Mouse (Mus musculus) telencephalon, adult 2 months (tissue): ENCODE results near the gene Ngb.

Experiments used
- DNase-seq: peaks from one replicate; pipeline ENCODE4 v3.0.0-alpha.2; 2011; ENCODE audit warnings: low read depth, low spot score

The Ngb gene

GRCm38 (mm10) chr12:87091916-87092315 is 10.4 kb downstream of the Ngb start:
- no peak for DNase-seq

DNA sequence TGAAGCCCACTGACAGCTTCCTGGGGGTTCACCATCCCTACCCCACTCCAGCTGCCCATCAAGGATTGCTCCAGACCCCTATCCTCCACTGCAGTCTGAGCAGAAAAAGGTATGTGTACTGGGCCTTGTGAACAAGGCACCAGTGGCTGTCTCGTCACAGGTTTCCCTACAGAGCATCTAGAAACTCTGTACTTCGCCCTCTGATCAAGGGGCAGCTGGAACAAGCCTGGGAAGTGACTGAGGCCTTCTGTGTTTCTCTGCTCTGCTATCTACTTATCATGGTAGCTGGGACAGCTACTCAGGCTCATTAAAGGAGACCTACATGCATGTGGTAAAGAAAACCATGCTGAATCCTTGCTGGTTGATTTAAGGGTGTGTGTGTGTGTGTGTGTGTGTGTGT is 12.6 kb downstream of the Ngb start:
- no peak for DNase-seq

DNA sequence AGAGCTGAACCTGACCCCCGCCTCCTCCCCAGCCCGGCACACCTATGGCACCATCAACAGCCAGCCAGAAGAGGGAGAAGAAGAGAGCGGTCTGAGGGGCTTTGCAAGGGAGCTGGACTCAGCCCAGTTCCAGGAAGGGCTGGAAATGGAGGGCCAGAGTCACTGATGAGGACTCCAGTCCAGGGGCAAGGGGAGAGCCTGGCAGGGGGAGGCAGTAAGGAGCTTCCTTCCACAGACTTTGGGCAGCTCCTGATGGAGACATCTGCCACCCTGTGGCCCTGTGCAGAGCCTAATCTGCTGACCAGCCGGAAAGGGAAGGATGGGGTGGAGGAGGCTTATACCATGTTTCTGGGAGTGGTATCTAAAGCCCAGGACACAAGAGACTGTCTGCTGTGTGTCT is 13.1 kb downstream of the Ngb start:
- DNase-seq = no peak

DNA sequence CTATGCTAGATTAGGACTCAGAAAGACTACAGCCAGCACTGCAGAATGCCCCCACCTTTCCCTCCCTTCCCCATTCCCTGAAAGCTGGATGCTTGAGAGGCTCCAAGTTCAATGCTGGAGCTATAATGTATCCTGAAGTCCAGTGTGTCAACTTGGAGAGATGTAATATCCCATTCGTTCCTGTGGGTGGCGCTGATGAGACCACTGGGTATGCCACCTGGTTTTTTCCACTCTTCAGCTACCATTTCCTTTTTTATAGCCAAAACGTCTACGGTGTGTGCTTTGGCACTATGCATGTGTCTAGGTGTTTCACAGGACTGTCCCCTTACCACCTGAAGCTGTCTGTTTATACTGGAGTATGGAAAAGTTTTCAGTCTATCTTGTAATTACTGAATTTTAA is 14.0 kb downstream of the Ngb start:
- no peak for DNase-seq

GRCm38 (mm10) chr12:87087236-87087635 is 15.1 kb downstream of the Ngb start:
- DNase-seq = no peak

GRCm38 (mm10) chr12:87082797-87083196 is 19.5 kb downstream of the Ngb start:
- no peak for DNase-seq

DNA sequence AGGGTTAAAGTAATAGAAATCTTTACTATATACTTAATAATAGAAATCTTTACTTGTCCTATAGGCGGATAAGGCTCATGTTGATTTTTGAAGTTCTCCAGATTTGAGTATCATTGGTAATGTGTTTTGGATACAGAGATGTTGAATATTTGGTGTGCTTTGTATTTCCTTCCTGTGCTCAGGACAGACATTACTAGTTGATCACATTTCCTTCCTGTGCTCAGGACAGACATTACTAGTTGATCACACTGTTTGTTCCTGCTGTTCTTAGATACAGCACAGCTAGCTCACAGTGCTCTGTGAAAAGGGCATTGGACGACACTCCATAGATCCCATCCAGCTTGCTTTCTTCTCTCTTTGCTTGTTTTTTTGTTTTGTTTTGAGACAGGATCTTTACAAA is 25.7 kb downstream of the Ngb start:
- no peak for DNase-seq

DNA sequence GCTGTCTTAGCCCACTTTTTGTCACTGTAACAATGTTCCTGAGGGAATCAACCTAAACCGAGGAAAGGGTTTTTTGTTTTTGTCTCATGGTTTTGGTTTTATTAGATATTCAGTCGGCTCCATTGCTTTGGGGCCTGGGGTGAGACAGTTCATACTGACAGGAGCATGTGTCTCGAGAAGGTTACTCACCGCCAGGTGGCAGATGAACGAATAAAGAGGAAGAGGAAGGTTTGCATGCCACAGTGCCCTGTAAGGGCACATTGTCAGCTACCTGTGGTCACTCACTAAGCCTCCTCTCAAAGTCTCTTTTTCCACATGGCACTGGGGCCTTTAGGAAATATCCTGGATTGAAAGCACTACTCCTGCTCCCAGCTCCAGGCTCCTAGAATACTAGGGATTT is 31.8 kb downstream of the Ngb start:
- no peak for DNase-seq

DNA sequence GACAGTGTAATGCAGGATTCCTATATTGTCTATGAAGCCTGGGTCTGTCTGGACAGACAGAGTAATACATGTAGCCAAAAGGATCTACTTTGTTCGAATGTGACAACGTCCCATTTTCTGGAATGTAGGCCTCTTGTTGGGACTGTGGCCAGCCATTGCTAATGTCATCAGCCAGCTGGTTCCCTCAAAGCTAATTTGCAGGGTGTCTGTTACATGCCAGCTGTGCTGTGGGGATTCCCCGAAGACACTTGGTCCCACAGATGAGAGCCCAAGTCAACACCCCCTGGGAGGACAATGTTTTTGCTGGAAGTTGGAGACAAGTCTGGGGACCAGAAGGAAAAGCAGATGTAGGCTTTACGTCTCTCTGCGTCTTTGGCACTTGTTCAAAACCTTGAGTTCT is 35.9 kb downstream of the Ngb start:
- no peak for DNase-seq

- no peak for DNase-seq
Measured at GRCm38 (mm10) chr12:87065446-87065845, 36.9 kb downstream of the Ngb start.

DNA sequence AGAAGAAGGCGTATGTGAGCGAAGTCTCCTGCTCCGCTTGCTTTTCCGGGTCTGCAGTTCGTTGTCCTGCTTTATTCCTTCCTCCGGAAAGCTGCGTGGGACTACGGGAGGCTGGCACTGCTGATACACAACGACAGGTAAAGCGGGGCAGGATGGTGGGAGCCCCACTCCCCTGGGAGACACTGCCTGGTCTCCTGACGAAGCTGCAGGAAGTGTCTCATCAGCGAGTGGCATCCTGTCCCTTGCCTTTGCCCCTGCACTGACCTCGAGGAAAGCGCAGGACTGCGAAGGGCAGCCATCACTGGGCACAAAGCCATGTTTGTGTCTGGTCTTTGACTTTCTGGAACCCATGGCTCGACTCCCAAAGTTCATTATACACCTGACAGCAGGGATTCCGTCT is 45.3 kb downstream of the Ngb start:
- DNase-seq = no peak

- DNase-seq = no peak
Measured at GRCm38 (mm10) chr12:87054873-87055272, 47.5 kb downstream of the Ngb start.

DNA sequence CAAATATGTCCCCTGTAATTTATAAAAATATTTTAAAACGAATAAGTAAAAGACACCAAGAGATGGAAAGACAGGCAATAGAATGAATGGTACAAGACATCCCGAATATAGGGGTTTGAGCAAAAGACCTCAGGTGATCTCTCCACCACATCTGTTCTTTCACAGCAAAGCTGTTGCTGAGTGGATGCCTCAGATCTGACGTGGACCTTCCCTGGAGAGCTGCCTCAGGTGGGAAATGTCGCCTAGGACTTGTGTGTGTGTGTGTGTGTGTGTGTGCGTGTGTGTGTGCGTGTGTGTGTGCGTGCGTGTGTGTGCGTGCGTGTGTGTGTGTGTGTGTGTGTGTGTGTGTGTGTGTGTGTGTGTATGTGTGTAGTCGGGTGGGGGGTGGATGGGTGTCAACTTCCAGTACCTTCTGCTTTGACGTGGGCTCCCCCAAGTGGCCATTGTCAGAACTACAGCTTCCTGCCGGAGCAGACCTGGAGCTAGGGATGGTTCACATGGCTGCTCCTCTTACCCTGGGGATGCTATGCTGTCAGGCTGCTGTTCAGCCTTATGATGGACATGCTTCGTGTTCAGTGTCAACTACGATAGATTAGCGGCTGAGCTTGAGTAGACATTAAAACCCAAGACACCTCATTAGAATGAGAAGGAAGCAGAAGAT is 49.5 kb downstream of the Ngb start:
- peak; percentile 72 for DNase-seq

DNA sequence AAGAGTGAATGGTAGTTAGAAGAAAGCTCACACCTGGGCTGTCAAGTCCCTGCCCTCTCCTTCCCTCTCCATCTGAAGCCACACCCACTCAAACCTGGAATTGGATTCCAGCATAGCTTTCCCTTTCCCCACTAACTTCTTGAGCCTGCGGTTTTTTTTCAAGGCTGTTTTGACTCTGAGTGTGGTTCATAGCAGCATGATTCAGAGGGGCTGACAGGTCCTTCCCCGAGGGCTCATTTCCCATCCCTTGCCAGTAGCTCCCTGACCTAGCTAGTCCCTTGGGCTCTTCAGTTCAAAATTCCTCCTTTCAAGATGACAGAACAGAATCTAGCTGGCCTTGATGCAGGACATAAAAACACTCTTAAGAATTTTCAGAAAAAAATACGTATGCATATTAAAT is 54.8 kb downstream of the Ngb start:
- DNase-seq = no peak
